Mouse (Mus musculus) hindbrain, embryonic 11.5 days (tissue): ENCODE measurements around the gene Traf1. TPM values are rescaled to one million over a fixed set of nuclear protein-coding genes. Genes with fewer than 3 reads are reported as not detected.

Source experiments
- ATAC-seq: fragments of 200-750 bp; cut with Nextera tagmentation; 2 replicates; pipeline ENCODE4 v1.8.0; 2017; ENCODE audit warnings: mild to moderate bottlenecking, moderate TSS enrichment, moderate library complexity; ENCODE audit not compliant: low FRiP score
- DNase-seq: peaks from one replicate; pipeline ENCODE4 v3.0.0-alpha.2; 2015; ENCODE audit warnings: low spot score
- H3K27ac ChIP-seq: fragments of 300-500 bp; sonication (generic); 2 replicates; pipeline ENCODE4 v1.5.1; 2014; ENCODE audit warnings: mild to moderate bottlenecking, low read depth, low read length
- H3K27me3 ChIP-seq: fragments of 300-500 bp; sonication (generic); 2 replicates; pipeline ENCODE4 v1.6.1; 2014; ENCODE audit warnings: mild to moderate bottlenecking, low read length, moderate library complexity, mixed read lengths; ENCODE audit not compliant: control insufficient read depth, insufficient read depth
- H3K36me3 ChIP-seq: fragments of 300-500 bp; sonication (generic); 2 replicates; pipeline ENCODE4 v1.6.1; 2014; ENCODE audit warnings: mild to moderate bottlenecking, low read length, moderate library complexity, mixed read lengths; ENCODE audit not compliant: control insufficient read depth, insufficient read depth
- H3K4me1 ChIP-seq: fragments of 300-500 bp; sonication (generic); replicated peaks from 2 replicates; pipeline ENCODE4 v1.6.1; 2014; ENCODE audit warnings: low read length, mixed read lengths; ENCODE audit not compliant: control insufficient read depth, insufficient read depth
- H3K4me2 ChIP-seq: fragments of 300-500 bp; sonication (generic); replicated peaks from 2 replicates; pipeline ENCODE4 v1.6.1; 2014; ENCODE audit warnings: mild to moderate bottlenecking, low read depth, low read length
- H3K4me3 ChIP-seq: fragments of 300-500 bp; sonication (generic); 2 replicates; pipeline ENCODE4 v1.5.1; 2014; ENCODE audit warnings: low read depth, low read length
- H3K9ac ChIP-seq: fragments of 300-500 bp; sonication (generic); 2 replicates; pipeline ENCODE4 v1.6.1; 2014; ENCODE audit warnings: low read depth, low read length
- H3K9me3 ChIP-seq: fragments of 300-500 bp; sonication (generic); 2 replicates; pipeline ENCODE4 v1.6.1; 2016; ENCODE audit warnings: low read length; ENCODE audit not compliant: control insufficient read depth
- WGBS: fragments of 180-500 bp; shearing (Covaris S2); extraction: QIAGEN DNeasy Blood & Tissue Kit; methylation state at CpG from one replicate; pipeline ENCODE4 v1.1.7; 2014; 5-methylcytosine and 5-hydroxymethylcytosine counted together
- polyA plus RNA-seq: library from polyadenylated mRNA; unstranded; fragments of >200 nt; fragmentation: Nextera tagmentation; extraction: Ambion mirVana; gene quantifications from 2 replicates; pipeline ENCODE4 v1.2.1, GENCODE M21; 2014

Gene Traf1
- polyA plus RNA-seq, 1 experiment from 2014 or later: 0.28 TPM

DNA sequence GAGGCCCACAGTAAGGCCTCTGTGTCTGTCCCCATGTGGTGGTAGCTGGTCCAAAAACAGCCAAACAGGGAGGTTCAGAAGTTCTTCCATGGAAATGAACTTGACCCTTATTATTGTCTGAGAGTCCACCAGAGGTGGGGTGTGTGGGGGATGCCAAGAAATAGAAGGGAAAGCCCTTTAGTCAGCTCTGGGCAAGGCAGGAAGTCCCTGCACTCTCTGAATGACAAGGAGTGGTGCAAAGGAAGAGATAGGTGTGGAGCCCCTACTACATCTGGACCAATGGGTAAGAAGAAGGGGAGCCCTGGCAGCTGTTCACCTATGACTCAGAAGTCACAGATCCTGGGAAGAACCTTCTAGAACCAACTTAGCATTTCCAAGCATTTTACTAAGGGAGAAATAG is 7.2 kb downstream of the Traf1 start:
- ATAC-seq: no peak
- no peak overlapping the region for H3K27ac ChIP-seq

DNA sequence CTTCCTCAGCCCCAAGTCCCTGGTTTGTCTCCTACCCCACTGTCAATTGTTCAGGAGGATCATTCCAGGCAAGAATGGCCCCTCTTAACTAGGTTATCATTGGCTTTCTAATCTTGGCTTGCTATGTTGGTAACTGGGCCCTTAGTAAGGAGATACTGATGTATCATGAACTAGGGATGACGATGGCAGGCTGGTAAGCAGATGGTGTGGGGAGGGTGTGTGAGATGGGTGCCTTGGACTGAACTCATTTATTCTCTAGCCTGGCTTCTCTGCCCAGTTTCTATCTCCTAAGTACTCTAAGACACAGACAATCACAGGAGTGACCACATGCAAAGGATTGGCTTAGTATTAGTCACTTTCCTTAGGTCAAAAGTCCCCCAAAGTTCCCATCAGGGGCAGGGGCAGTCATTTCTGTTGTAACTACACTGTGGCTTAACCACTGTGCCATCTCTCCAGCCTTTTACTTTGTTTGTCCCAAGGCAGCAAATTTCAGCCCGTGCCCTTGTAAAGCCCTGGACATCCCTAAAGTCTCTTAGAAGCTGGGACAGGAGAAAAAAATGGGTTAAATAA is 7.9 kb downstream of the Traf1 start:
- Histone ChIP-seq H3K9ac (no peak overlapping the region), H3K4me1 (no peaks in the 10 kb centered on the region), H3K9me3 (no peaks in the 10 kb centered on the region), H3K36me3 (no peaks in the 10 kb centered on the region), H3K4me2 (no peak overlapping the region), H3K4me3 (no peak overlapping the region), H3K27me3 (no peaks in the 10 kb centered on the region), H3K27ac (no peak overlapping the region)
- DNase-seq (no peak), ATAC-seq (no peak)
- 80% methylated on average over 2 of the region's 2 CpGs for whole genome bisulfite sequencing

More for the DNA sequence above, 7.2 kb downstream of the Traf1 start:
- no peaks in the 10 kb centered on the region for H3K27me3 ChIP-seq
- H3K4me3 ChIP-seq: no peak overlapping the region
- DNase-seq: no peak
- no peak overlapping the region for H3K9ac ChIP-seq
- no peaks in the 10 kb centered on the region for H3K9me3 ChIP-seq
- no peaks in the 10 kb centered on the region for H3K36me3 ChIP-seq
- no peak overlapping the region for H3K4me2 ChIP-seq
- H3K4me1 ChIP-seq: no peaks in the 10 kb centered on the region

DNA sequence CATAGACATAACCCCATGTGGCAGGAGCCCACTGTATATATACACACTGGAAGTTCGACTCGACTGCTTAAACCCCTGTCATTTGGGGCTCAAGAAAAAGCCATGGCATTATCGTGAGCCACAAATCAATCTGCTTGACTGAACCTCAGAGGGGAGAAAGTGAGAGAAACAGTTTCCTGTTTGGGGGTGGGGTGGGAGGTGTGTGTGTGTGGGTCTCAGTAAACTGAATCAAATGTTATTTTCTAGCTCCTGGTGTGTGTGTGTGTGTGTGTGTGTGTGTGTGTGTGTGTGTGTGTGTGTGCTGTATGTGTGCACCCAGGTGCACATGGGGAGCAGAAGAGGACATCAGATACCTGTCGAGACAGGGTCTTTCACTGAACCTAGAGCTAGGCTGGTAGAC is 8.6 kb downstream of the Traf1 start:
- Histone ChIP-seq H3K4me1 (no peaks in the 10 kb centered on the region), H3K4me3 (no peak overlapping the region), H3K9ac (no peak overlapping the region), H3K36me3 (no peaks in the 10 kb centered on the region), H3K4me2 (no peak overlapping the region), H3K9me3 (no peaks in the 10 kb centered on the region), H3K27me3 (no peaks in the 10 kb centered on the region), H3K27ac (no peak overlapping the region)
- WGBS: 78% methylated on average over 4 of the region's 4 CpGs
- DNase-seq (no peak), ATAC-seq (no peak)

DNA sequence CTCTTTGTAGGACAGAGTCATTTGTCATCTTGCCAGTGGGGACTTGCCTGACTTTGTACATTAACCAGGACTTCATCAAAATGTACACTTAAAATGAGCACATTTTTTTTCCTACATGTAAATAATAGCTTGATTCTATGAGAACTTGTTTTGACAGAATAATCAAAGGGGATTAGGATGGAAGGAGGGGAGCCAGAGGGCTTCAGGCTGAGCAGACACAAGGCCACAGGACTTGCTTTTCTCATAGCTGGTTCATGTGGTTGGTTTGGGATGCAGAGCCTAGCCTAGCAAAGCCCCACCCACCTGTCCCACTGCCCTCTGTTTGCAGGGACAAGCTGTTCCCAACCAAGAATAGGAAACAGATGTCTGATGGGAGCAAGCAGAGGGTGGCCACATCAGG is 10.1 kb downstream of the Traf1 start:
- no peaks in the 10 kb centered on the region for H3K9me3 ChIP-seq

DNA sequence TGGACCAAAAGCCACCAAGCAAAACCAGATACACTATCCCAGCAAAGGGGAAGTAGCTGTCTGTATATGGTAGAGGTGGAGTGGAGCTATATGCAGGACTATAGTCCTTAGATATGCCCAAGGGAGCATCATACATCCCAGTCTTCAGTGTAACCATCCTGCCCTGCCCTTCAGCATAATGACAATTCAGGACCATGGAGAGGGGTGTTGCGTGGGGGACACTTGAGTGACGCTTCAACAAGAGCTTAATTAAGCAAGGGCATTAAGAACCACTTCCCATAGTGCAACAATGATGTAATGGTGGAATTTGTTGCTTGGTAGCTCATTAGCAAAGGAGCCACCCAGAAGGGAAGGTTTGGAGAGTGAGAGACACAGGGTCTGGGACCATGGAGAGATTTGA is 12.9 kb downstream of the Traf1 start:
- Histone ChIP-seq H3K27ac (no peak overlapping the region), H3K36me3 (no peaks in the 10 kb centered on the region), H3K4me2 (no peak overlapping the region), H3K9ac (no peak overlapping the region), H3K27me3 (no peaks in the 10 kb centered on the region), H3K9me3 (no peaks in the 10 kb centered on the region), H3K4me1 (no peaks in the 10 kb centered on the region), H3K4me3 (no peak overlapping the region)
- WGBS: 50% methylated on average over 2 of the region's 2 CpGs
- DNase-seq (no peak), ATAC-seq (no peak)

More for the DNA sequence above, 10.1 kb downstream of the Traf1 start:
- Histone ChIP-seq H3K4me2 (no peak overlapping the region), H3K4me3 (no peak overlapping the region), H3K27me3 (no peaks in the 10 kb centered on the region), H3K27ac (no peak overlapping the region), H3K4me1 (no peaks in the 10 kb centered on the region), H3K36me3 (no peaks in the 10 kb centered on the region), H3K9ac (no peak overlapping the region)
- DNase-seq (no peak), ATAC-seq (no peak)

DNA sequence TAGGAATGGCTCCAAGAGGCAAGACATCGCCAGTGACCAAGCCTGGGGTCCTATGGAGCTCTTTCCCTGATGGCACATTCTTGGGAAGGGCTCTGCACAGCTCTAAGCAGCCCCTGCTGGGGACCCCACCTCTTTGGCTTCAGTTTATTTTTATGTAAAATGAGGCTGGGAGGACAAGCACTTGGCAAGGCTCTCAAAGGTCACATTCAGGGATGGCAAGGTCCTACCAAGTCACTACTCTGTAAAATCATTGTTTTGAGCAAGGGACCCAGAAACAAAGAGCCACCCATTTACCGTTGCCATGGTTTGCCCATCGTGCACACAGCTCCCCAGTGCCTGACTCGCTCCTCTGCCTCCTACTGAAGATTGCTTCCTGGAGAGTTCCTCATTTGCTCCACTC is 15.5 kb downstream of the Traf1 start:
- DNase-seq (no peak), ATAC-seq (no peak)
- Histone ChIP-seq H3K4me2 (no peak overlapping the region), H3K27ac (no peak overlapping the region), H3K27me3 (no peaks in the 10 kb centered on the region), H3K36me3 (no peaks in the 10 kb centered on the region), H3K4me1 (no peaks in the 10 kb centered on the region), H3K9me3 (no peaks in the 10 kb centered on the region), H3K9ac (no peak overlapping the region), H3K4me3 (no peak overlapping the region)
- 42% methylated on average over 4 of the region's 4 CpGs for WGBS

DNA sequence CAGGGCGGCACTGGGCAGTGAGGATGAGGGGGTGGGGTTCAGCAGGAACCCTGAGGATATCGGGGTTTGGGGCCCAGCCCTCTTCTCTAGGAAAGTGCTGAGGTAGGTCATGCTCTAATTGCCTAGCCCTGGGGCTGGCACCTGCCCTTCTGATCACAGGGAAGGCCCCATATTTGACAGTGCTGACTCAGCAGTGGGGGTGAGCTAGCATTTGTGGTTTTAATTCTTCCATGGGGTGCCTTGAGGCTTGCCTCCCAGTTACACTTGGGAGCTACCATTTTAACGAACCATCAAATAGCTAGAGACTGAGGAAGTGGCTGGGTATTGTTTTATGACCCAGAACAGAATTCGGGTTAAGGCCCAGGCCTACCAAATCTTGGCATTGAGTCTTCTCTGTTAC is 16.0 kb downstream of the Traf1 start:
- ATAC-seq: no peak
- WGBS: 77% methylated on average over 4 of the region's 4 CpGs

DNA sequence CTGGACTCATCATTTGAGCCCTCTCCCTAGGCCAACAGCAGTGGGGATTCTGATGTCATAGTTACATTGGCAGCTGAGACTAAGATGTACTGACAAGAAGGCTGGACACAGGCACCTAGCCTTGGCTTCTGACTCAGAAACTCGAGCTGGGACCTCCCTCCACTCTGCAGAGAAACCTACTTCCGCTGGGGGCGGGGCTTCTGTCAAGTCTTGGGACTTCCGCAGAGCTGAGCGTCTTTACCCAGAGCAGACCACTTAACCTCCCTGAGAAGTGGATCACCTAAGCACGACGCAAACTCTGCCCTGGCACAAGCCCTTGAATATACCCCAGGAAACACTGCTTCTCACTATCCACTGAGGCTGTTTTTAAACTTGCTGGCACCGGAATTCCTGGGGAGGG is 16.8 kb downstream of the Traf1 start:
- Histone ChIP-seq H3K27me3 (no peaks in the 10 kb centered on the region), H3K9me3 (no peaks in the 10 kb centered on the region), H3K4me1 (no peaks in the 10 kb centered on the region), H3K36me3 (no peaks in the 10 kb centered on the region), H3K27ac (no peak overlapping the region), H3K9ac (no peak overlapping the region), H3K4me2 (no peak overlapping the region), H3K4me3 (no peak overlapping the region)
- 33% methylated on average over 8 of the region's 8 CpGs for WGBS
- ATAC-seq: no peak
- DNase-seq: peak; percentile 29

More for the DNA sequence above, 16.0 kb downstream of the Traf1 start:
- DNase-seq: no peak
- Histone ChIP-seq H3K4me3 (no peak overlapping the region), H3K27ac (no peak overlapping the region), H3K4me2 (no peak overlapping the region), H3K4me1 (no peaks in the 10 kb centered on the region), H3K9ac (no peak overlapping the region), H3K36me3 (no peaks in the 10 kb centered on the region), H3K9me3 (no peaks in the 10 kb centered on the region), H3K27me3 (no peaks in the 10 kb centered on the region)

DNA sequence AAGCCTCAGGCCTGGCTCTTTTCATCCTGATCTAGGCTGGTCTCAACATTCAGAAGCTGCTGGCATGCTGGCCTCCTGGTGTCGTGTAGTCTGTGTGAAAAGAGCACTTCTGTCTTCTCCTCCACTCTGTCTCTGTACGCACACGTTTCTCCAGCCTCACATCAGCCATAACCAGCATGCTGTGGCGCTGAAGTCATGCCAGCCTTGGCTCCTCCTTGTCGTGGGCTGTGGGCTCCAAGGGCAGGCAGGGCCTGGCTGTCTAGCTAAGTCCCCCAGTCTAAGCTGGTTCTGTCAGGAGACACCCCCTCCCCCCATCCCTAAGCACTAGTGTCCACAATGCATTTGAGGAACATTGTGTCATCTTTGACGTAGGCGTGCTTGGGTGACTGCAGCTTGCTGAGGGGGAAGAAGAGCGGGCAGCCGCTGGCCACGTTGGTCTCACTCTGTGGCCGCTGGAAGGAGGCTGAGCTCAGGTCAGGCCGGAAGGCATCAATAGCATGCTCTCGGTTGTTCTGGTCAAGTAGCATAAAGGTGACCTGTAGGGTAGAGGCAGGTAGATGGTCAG is 17.9 kb downstream of the Traf1 start:
- H3K9ac ChIP-seq: no peak overlapping the region
- H3K27ac ChIP-seq: no peak overlapping the region
- no peaks in the 10 kb centered on the region for H3K9me3 ChIP-seq
- whole genome bisulfite sequencing: 82% methylated on average over 13 of the region's 13 CpGs
- no peak overlapping the region for H3K4me3 ChIP-seq
- H3K36me3 ChIP-seq: no peaks in the 10 kb centered on the region
- no peak overlapping the region for H3K4me2 ChIP-seq
- no peak for DNase-seq
- H3K4me1 ChIP-seq: no peaks in the 10 kb centered on the region
- ATAC-seq: no peak
- H3K27me3 ChIP-seq: no peaks in the 10 kb centered on the region
